Mouse (Mus musculus) splenic B cell, adult 2 months (primary cell): ENCODE results near the gene Dab1.

Source experiments
- DNase-seq: peaks from one replicate; pipeline ENCODE4 v3.0.0-alpha.2; 2011; ENCODE audit warnings: low read depth, low spot score
- H3K27me3 ChIP-seq: 2 replicates; pipeline ENCODE4 v1.6.1; 2012; ENCODE audit warnings: mild to moderate bottlenecking, low read length, moderate library complexity, mixed read lengths; ENCODE audit not compliant: control insufficient read depth, poor library complexity, insufficient read depth, severe bottlenecking
- H3K36me3 ChIP-seq: 2 replicates; pipeline ENCODE4 v1.6.1; 2012; ENCODE audit warnings: mild to moderate bottlenecking, low read length, moderate library complexity, mixed read lengths; ENCODE audit not compliant: control insufficient read depth, poor library complexity, insufficient read depth, severe bottlenecking

Dab1 gene

DNA sequence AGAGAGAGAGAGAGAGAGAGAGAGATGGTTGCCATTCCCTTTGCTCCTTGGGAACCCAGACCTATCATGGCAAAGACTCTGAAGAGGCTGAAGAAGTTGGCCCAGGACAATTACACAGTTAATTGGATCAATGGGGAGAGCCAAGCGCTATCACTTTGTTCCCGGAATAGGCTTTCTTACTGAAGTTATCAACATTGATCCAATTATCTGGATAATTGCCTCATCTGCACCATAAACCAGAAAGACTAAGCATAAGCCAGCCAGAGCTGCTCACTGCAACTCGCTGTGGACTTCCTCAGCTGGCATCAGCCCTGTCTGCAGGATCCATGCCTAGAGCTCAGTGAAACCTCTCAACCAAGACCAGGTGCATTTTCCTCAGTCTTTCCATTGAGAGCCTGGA is 1156.4 kb downstream of the Dab1 start:
- DNase-seq, result no peak
- Histone ChIP-seq H3K36me3 (no peaks in the 10 kb centered on the region), H3K27me3 (no peaks in the 10 kb centered on the region)

DNA sequence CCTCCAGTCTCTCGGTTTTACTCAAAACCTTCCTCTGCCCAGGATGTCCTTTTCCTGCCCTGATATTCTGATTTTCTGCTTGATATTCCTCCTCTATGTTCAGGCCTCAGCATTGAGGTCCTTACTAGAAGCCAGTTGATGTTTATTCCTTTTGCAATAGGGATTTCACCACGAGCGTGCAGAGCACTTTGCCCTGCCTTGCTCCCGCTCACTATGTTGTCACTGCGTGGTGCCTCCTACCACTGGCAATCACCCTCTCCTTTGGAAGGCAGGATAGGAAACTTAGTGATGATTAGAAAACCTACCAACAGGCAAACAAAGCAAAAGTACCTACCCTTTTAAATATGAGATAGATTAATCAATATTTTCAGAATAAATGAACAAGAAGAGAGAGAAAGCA is 1160.3 kb downstream of the Dab1 start:
- no peak for DNase-seq
- Histone ChIP-seq H3K27me3 (no peaks in the 10 kb centered on the region), H3K36me3 (no peaks in the 10 kb centered on the region)

DNA sequence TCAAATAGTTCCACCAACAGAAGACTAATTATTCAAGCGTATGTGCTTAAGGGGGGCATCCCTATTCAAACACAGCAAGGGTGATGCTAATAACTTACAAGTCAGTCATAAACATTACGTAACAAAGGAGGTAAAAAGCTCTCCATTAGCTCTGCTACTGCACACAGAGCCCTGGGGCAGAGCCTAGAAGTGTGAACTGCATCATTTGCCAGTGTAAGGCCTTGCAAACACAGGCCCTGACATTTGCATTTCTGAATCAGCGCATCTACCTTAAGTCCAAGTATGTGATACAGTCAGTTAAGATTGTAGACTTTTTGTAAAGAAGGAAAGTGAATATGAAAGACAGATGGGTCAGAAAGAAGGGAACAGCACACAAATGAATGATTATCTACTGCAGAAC is 1162.3 kb downstream of the Dab1 start:
- no peaks in the 10 kb centered on the region for H3K36me3 ChIP-seq
- no peak for DNase-seq
- H3K27me3 ChIP-seq, result no peaks in the 10 kb centered on the region

DNA sequence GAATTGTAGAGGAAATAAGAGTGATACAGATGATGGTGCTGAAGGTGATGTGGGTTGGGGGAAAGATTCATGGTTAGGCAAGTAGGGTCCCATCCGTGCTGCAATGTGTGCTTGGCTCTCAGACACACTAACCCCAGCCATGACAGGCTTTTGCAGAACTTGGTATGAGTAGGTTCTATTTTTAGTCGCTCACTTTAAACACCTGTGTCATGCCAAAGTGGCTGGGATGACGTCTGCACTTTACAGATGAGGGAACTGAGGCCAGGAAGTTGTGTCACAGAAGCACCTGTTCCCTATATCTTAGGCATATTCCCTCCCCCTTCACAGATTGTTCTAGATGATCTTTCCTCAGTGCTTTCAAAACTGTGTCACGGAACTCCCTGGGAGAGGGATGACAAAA is 1163.2 kb downstream of the Dab1 start:
- Histone ChIP-seq H3K36me3 (no peaks in the 10 kb centered on the region), H3K27me3 (no peaks in the 10 kb centered on the region)
- no peak for DNase-seq

DNA sequence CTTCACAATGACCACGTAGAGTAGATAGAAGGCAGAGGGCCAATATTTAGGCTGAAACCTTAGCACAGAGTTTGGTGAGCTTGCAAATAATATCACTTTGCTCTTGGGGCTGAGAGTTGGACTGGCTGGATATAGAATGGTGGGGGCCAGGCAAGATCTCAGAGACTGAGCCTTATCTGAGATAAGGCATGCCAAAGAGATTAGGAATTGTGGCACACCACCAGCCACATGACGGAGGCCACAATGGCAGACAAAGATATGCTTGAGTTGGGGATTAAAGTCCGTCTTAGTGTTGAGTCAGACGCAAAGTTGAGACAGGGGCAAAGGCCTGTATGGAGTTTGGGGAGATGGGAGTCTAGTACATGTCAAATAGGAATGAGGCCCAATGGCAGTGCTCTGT is 1173.0 kb downstream of the Dab1 start:
- H3K36me3 ChIP-seq, result no peaks in the 10 kb centered on the region
- H3K27me3 ChIP-seq, result no peaks in the 10 kb centered on the region
- DNase-seq, result no peak
